Mouse (Mus musculus) gastrocnemius, postnatal 4 days (tissue): ENCODE measurements around the gene Tinf2. TPM values are rescaled to one million over a fixed set of nuclear protein-coding genes. Genes with fewer than 3 reads are reported as not detected.
A peak's percentile ranks its signal among the peaks of the same experiment; 100 is the strongest.

Experiments used
- DNase-seq, 2 experiments: peaks; one replicate each; pipeline ENCODE4 v3.0.0; 2021 to 2022; ENCODE audit warnings: low spot score in 2 of 2, mixed read lengths in 2 of 2
- long read RNA-seq, 2 experiments: library from polyadenylated mRNA; stranded (forward); transcript quantifications; one replicate each; pipeline ENCODE4 v2.0.0; 2021
- total RNA-seq, 2 experiments: library from RNA; stranded (reverse); gene quantifications; 2 replicates each; pipeline ENCODE4 v1.2.3; 2021

Gene Tinf2
- total RNA-seq: 10 to 100 TPM; 21.6 to 21.7 TPM
- long read RNA-seq, experiment 1, transcript Tinf2-201 (9 exons, 2,956 nt): major isoform, 11 of 16 reads
- long read RNA-seq, experiment 1, partial matches to known transcripts: 1 of 16 reads
- long read RNA-seq, experiment 1, other reads (novel, unspliced or antisense): 4 of 16 reads
- long read RNA-seq, experiment 2, transcript Tinf2-201 (9 exons, 2,956 nt): major isoform, 9 of 14 reads
- long read RNA-seq, experiment 2, partial matches to known transcripts: 2 of 14 reads
- long read RNA-seq, experiment 2, other reads (novel, unspliced or antisense): 1 of 14 reads

GRCm38 (mm10) chr14:55681160-55682117 lies at the start of gene Tinf2:
TSS of gene Tinf2 (minus strand) at chr14:55681820.
- peak; percentile 84 to 89 for DNase-seq

DNA sequence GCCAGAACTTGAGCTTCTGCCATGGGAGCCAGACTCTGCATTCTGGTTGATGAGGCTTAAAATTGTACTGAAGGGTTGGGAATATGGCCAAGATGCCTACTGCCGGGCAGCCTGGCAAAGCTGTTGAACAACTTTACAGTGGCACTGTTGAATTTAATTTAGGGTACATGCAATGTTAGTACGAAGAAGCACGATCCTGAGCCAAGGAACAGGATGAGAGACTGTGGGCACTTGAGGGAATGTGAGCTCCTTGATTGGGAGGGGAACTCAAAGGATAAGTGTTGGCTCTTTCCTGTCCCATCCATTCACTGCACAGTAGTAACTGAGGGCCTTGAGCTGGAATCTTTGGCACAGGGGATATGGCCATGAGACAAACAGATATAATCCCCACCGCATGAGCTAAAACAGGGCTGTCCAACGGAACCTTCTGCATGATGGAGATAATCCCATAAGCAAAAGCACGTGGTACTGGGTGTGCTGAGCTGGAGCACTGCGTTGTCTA lies 49.0 kb upstream of the Tinf2 start:
- no peak for DNase-seq

DNA sequence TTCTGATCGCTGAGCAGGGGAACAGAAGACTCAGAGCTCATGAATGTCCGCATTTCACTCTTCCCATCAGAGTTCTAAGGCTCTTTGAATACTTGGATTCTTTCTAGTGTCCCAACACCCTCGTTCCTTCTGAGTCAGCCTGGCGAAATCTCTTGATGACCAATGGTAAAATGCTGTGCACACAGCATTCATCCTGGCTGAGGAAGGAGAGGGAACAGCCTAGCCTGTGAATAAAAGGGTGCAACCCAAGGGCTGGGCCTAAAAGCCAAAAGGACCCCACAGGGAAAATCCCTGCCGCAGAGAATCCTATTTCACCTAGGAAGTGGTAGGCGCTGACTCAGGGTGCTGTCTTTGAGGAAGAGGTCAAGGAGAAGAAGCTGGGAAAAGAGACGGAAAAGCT lies 48.5 kb upstream of the Tinf2 start:
- no peak for DNase-seq

DNA sequence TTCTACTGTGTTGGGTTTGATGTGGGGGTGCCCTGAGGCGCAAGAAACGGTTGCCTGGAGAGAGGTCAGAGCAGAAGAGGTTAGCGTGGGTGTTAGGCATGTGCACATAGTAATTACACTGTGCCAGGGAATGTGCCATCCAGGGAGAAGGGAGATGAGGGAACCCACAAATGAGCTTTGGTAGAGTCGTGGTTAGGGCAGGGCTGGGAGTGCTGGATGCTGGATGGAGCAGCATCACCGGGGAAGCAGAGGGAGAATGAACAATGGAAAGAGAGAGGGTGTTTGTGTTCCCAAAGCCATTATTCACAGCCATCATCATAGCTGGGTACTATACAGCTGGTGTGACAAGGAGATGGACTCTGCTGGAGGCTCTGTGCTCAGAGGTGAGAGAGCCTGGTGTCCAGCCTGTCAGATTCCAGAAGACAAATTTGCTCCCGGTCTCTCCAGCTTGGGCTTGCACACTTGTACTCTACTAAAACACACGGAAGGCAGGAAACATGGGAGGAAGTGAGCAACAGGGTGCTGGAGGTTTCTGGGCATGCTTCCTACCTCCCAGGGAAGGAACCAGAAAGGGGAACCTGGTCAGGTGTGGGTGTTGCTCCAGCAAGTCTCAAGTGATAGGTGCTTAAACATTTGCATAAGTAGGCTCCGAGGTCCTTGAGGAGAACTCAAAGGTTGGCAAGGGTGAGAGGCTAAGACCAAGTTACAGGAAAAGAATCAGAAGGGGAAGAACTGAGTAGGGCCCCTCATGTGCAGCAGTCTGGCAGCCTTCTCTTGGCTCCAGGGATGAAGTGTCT lies 46.5 kb upstream of the Tinf2 start:
- DNase-seq: no peak

DNA sequence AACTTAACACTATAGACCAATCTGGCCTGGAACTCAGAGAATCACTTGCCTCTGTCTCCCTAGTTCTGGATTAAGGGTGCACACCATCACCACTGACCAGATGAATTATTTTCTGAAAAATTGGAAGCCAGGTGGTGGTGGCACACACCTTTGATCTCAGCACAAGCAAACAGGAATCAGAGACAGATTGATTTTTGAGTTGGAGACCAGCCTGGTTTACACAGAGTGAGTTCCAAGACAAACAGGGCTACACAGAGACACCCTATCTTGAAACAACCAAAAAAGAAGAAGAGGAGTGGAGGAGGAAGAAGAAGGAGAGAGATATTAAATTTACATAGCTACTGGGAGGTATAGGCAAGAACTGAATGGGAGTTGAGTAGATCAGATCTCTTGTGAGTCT lies 44.6 kb upstream of the Tinf2 start:
- DNase-seq: no peak

DNA sequence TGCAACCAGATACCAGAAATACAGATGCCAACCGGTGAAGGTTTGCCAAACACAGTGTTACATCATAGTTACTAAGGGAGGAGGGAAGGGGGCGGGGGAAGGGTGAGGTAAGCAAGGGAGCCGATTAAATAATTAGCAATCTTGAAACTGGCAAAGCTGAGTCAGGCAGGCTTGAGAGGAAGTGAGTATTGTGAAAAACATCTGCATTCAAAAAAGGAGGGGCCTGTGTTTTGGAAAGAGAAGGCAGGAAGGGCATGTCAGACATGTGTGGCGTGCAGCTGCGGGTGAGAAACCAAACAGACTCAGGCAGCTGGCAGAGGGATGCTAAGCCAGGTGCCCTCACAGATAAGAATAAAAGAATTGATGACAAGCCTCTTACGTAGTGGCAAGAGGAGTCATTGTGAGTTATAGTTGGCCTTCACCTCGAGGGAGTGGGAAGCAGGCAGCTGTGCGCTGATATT lies 42.8 kb upstream of the Tinf2 start:
- no peak for DNase-seq

GRCm38 (mm10) chr14:55723433-55723832 lies 41.8 kb upstream of the Tinf2 start:
- DNase-seq: no peak

DNA sequence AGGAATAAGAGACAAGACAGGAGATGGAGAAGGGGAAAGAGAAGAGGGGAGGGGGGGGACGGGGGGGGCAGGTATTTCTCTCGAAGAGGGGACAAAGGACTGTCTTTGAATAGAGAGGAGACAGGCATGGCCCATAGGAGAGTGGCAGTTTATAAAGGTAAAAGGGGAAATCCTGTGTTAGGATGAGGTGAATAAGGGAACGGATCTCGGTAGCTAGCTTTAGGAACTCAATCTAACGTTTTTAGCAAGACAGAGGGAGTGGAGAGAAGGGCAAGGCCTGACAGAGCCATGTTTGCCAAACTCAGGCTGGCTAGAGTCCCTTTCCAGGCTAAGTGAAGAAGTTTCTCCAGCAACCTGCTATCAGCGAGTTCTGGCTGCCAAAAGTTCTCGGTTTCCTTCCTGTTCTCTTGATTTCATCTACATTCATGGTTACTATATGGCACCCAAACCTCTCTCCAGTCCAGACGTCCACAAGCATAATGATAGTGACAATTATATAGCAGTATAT lies 40.9 kb upstream of the Tinf2 start:
- DNase-seq: no peak

DNA sequence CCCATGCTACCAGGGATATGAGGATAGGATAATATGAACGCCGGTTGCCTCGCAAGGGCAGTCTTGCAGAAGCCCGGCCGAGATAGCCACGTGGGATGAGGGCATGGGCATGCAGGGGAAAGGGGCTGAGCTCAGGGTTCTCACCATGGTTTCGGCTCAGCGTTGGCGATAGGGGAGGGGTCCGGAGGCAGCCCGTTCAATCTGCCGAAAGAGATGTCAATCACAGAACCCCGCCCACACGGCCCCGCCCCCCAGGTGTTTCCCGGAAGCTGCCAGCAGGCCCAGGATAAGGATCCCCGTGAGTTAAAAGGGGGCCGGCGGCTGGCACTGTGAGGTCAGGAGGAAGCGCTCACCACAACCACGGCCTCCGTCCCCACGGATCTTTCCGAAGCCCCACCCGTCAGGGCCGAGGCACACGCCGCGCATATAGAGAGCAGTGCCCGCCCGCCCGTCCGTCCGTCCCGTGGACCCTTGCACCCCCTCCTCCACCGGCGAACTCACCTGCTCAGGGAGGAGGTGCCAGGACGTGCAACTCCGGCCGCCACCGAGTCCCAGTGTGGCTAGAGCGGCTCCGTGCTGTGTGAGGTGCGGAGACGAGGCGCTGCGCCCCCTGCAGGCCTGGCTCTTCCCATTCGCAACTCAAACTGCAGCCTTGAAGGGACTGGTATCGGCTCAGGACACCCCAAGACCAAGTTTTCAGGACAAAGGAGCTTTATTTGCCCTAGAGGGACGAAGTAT lies 40.2 kb upstream of the Tinf2 start, which contains the start of gene Rabggta:
TSS of gene Rabggta (minus strand) at position 564 of the 738 bp plus-strand sequence.
- peak; percentile 80 to 92 for DNase-seq

DNA sequence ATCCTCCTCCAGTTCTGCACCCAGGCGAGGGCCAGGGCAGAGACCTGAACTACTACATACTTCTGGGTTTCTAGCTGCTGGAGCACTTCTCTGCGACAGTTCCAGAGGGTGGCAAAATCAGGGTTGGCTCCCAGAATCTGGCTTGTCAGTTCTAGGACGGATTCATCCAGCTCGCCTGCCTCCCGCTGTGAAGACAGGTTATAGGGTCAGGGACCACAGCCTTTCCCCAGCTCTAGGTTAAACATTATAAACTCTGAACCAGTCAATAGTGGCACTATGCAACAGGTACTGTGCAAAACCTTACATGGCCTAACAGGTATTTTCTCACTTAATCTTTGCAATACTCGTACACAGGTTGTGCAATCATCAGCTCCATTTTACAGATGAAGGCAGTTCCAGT lies 39.5 kb upstream of the Tinf2 start:
- no peak for DNase-seq

- DNase-seq: no peak
Measured at GRCm38 (mm10) chr14:55720666-55721065, 39.0 kb upstream of the Tinf2 start.

DNA sequence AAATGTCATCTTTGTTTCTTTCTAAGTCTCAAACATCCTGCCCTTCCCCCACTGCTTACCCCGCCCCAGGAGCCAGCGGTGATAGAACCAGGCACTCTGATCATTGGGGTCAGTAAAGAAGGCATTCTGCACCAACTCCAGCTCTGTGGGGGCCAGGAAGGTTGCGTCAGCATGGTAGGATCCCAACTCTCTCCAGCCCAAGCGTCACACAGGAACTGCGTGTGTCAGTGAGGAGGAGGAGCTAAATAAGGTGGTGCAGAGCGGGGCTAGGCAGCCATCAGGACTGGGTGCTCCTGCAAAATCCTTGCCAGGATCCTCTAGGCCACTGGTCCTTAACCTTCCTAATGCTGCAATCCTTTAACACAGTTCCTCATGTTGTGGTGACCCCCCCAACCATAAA lies 38.1 kb upstream of the Tinf2 start:
- DNase-seq: no peak

DNA sequence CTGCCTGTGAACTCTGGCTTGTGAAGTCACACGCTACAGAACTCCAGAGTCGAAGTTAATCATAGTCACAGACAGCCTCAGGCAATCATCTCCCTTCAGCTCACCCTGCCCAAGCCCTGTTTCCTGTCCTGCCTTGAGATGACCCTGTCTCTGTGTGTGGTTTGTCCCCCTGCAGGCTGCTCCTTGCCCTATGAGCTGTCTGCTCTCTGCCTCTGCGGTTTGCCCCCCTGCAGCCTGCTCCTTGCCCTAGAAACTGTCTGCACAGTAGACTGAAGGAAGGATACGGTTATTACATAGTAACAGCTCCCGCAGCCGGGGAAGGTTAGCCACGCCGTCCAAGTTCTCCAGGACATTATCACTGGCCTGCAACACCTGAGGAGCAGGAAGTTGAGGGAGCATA lies 35.3 kb upstream of the Tinf2 start:
- no peak for DNase-seq

GRCm38 (mm10) chr14:55716271-55716670 lies 34.7 kb upstream of the Tinf2 start:
- DNase-seq: no peak

DNA sequence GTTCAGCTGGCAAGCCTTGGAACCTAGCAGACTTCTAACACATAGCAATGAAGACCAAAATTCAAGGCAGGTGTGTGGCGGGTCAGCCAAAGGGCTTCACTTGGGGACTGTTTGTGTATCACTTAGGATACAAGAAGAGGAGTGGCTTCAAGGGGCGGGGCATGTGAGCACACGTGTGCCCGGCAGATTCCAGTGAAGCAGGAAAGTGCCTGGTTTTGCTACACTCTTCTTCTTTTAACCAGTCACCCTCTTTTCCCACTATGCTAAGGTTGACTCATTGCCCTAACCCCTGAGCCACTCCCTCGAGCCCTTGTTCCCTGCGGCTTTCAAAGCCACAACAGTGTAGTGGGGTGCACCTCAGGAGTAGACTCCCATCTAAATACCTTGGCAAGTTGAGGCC lies 33.3 kb upstream of the Tinf2 start:
- no peak for DNase-seq

DNA sequence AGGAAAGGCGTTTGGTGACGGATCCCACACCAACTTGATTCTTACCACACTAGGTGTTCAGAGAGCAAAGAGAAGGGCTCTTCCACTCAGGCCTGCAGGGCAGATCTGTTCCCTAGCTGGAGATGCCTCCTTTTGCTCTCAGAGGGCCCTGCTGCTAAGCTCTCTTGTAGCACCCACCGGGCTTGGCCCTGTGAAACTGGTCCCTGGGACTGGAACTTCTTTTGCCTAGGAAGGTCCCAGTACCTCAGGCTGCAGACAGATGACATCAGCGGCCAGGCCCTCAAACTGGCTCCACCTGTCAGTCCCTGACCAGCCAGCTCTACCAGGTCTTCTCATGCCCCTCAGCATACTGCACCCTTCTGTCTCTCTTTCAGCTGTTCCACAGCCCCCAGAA lies 32.1 kb upstream of the Tinf2 start, which contains the start of gene Tgm1:
TSS of gene Tgm1 (minus strand) at position 198 of the 394 bp plus-strand sequence.
- DNase-seq: no peak

DNA sequence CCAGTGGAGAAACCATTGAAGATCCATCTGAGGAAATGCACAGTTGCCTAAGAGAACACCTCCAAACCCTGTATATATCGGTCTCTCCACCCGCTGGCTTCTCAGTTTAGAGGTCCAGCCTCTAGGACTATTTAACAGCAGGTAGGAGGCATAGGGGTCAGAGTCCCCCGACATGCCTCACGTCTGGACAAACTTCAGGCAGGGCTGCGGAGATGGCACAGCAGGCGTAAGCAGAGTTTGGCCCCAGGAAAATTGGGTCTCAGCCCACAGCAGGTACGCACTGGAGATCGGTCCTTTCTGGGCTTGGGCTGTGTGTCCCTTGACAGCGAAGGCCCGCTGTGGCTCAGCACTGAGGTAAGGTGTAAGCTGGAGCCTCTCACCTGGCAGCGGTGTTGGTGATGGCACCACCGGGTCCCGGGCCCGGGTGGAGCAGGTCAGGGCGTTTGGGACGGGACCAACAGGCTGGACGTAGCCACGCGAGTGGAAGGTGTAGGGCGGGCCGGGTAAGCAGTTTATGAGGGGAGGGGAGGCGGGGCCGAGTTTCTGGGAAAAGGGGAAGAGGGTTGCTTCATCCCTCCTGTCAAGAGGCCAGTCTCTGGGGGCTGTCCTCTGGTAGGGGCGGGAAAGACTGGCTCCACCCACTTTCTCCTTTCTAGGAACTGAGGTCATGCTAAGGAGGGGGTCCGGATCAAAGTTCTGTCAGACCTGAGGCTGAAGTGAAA lies 31.5 kb upstream of the Tinf2 start:
- no peak for DNase-seq

DNA sequence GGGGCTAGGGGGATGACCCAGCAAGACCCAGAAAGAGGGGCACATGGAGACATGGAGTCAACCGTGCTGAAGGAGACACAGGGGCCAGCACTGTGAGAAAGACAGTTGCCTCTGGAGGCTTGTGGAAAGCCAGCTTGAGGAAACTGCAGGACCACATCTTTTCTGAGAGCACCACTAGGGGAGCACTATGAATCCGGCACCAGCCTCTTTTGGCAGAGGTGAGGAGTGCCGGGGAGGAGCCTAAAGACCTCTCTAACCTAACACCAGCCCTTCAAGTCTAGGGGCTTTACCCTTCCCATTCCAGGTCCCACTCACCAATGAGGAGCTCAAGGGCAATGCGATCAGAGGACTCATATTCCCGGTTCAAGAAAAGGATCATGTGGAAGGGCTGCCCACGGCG lies 30.2 kb upstream of the Tinf2 start:
- no peak for DNase-seq

- DNase-seq: no peak
Measured at GRCm38 (mm10) chr14:55709509-55709908, 27.9 kb upstream of the Tinf2 start.
